Mouse (Mus musculus) brain, embryonic 14.5 days (tissue): ENCODE data around the gene M1ap.

Source experiments
- CTCF ChIP-seq: fragments of 200-500 bp; IDR thresholded peaks from 2 replicates; pipeline ENCODE4 v1.5.1; 2012; ENCODE audit warnings: inconsistent platforms, mild to moderate bottlenecking, moderate library complexity, borderline replicate concordance; ENCODE audit not compliant: insufficient read depth, insufficient read length; ENCODE audit errors: extremely low read depth
- POLR2A ChIP-seq: fragments of 200-500 bp; IDR thresholded peaks from 2 replicates; pipeline ENCODE4 v1.6.1; 2012; ENCODE audit warnings: mild to moderate bottlenecking, inconsistent platforms, borderline replicate concordance; ENCODE audit not compliant: poor library complexity, insufficient read depth, insufficient read length, severe bottlenecking; ENCODE audit errors: extremely low read depth

DNA sequence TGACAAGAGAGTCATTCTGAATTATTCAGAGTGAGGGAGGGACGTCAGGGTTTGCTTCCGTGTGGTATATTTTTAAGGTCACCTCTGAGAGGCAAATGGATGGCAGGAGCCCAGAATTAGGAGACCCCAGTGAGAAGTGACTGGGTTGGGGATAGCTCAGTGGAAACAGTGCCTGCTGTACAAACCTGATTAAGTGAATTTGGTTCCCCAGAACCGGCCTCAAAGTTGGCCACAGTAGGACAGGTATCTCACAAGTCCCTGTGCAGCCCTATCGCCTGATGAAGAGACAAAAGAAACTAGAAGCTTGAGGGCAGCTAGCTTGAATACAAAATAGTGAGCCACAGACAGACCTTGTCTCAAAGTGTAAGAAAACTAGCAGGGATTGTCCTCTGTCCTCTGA, 30.2 kb upstream of the M1ap start:
- TF ChIP-seq CTCF (no peak), POLR2A (no peak)
